Mouse (Mus musculus): ENCODE data around the gene Fmnl2. TPM values are rescaled to one million over a fixed set of nuclear protein-coding genes. Genes with fewer than 3 reads are reported as not detected.

Gene Fmnl2
- polyA plus RNA-seq, 1 experiment from 2014 or later, result 19.5 TPM

GRCm38 (mm10) chr2:53106056-53106455 is 248.4 kb downstream of the Fmnl2 start:
- ATAC-seq (ENCODE audit: low FRiP score) (no peak), DNase-seq (ENCODE audit: low spot score) (no peak)
- Histone ChIP-seq H3K27ac (ENCODE audit: low read depth, low read length) (no peak overlapping the region), H3K4me1 (replicated peaks; ENCODE audit: control insufficient read depth, insufficient read depth, low read length) (no peaks in the 10 kb centered on the region), H3K4me2 (replicated peaks; ENCODE audit: low read depth, low read length) (no peak overlapping the region), H3K9me3 (ENCODE audit: control insufficient read depth, low read length) (no peaks in the 10 kb centered on the region), H3K9ac (ENCODE audit: low read depth, low read length) (no peak overlapping the region), H3K36me3 (ENCODE audit: control insufficient read depth, insufficient read depth, low read length) (no peaks in the 10 kb centered on the region), H3K4me3 (ENCODE audit: low read depth, low read length) (no peak overlapping the region), H3K27me3 (ENCODE audit: control insufficient read depth, insufficient read depth, low read length) (no peaks in the 10 kb centered on the region)
- WGBS, result 94% methylated on average over 7 of the region's 7 CpGs

GRCm38 (mm10) chr2:53106472-53106871 is 248.8 kb downstream of the Fmnl2 start:
- H3K4me3 ChIP-seq (ENCODE audit: low read depth, low read length), result no peak overlapping the region
- WGBS, result 96% methylated on average over 8 of the region's 8 CpGs
- H3K9ac ChIP-seq (ENCODE audit: low read depth, low read length), result no peak overlapping the region
- no peaks in the 10 kb centered on the region for H3K36me3 ChIP-seq (ENCODE audit: control insufficient read depth, insufficient read depth, low read length)
- ATAC-seq (ENCODE audit: low FRiP score) (no peak), DNase-seq (ENCODE audit: low spot score) (no peak)
- no peak overlapping the region for H3K27ac ChIP-seq (ENCODE audit: low read depth, low read length)
- H3K4me1 ChIP-seq (replicated peaks; ENCODE audit: control insufficient read depth, insufficient read depth, low read length), result no peaks in the 10 kb centered on the region
- no peaks in the 10 kb centered on the region for H3K9me3 ChIP-seq (ENCODE audit: control insufficient read depth, low read length)
- no peaks in the 10 kb centered on the region for H3K27me3 ChIP-seq (ENCODE audit: control insufficient read depth, insufficient read depth, low read length)
- H3K4me2 ChIP-seq (replicated peaks; ENCODE audit: low read depth, low read length), result no peak overlapping the region

- Histone ChIP-seq H3K4me1 (replicated peaks; ENCODE audit: control insufficient read depth, insufficient read depth, low read length) (no peaks in the 10 kb centered on the region), H3K9me3 (ENCODE audit: control insufficient read depth, low read length) (no peaks in the 10 kb centered on the region), H3K27me3 (ENCODE audit: control insufficient read depth, insufficient read depth, low read length) (no peaks in the 10 kb centered on the region), H3K9ac (ENCODE audit: low read depth, low read length) (no peak overlapping the region), H3K4me3 (ENCODE audit: low read depth, low read length) (no peak overlapping the region), H3K27ac (ENCODE audit: low read depth, low read length) (no peak overlapping the region), H3K4me2 (replicated peaks; ENCODE audit: low read depth, low read length) (no peak overlapping the region), H3K36me3 (ENCODE audit: control insufficient read depth, insufficient read depth, low read length) (no peaks in the 10 kb centered on the region)
- DNase-seq (ENCODE audit: low spot score), result no peak
- ATAC-seq (ENCODE audit: low FRiP score), result no peak
- 76% methylated on average over 5 of the region's 5 CpGs for whole genome bisulfite sequencing
Measured at GRCm38 (mm10) chr2:53108547-53108946, 250.9 kb downstream of the Fmnl2 start.

- Histone ChIP-seq H3K4me2 (replicated peaks; ENCODE audit: low read depth, low read length) (no peak overlapping the region), H3K27ac (ENCODE audit: low read depth, low read length) (no peak overlapping the region), H3K9ac (ENCODE audit: low read depth, low read length) (no peak overlapping the region), H3K4me1 (replicated peaks; ENCODE audit: control insufficient read depth, insufficient read depth, low read length) (no peaks in the 10 kb centered on the region), H3K9me3 (ENCODE audit: control insufficient read depth, low read length) (no peaks in the 10 kb centered on the region), H3K27me3 (ENCODE audit: control insufficient read depth, insufficient read depth, low read length) (no peaks in the 10 kb centered on the region), H3K4me3 (ENCODE audit: low read depth, low read length) (no peak overlapping the region), H3K36me3 (ENCODE audit: control insufficient read depth, insufficient read depth, low read length) (peaks cover 4% of the 10 kb centered on the region)
- peak; percentile 63 for DNase-seq (ENCODE audit: low spot score)
- WGBS, result 75% methylated on average over 5 of the region's 5 CpGs
- peak; percentile 33; the same call in 1 of the 2 replicates for ATAC-seq (ENCODE audit: low FRiP score)
Measured at GRCm38 (mm10) chr2:53121797-53122196, 264.1 kb downstream of the Fmnl2 start.

- WGBS, result 82% methylated on average over 3 of the region's 3 CpGs
- H3K4me1 ChIP-seq (replicated peaks; ENCODE audit: control insufficient read depth, insufficient read depth, low read length), result no peaks in the 10 kb centered on the region
- H3K9ac ChIP-seq (ENCODE audit: low read depth, low read length), result no peak overlapping the region
- H3K27me3 ChIP-seq (ENCODE audit: control insufficient read depth, insufficient read depth, low read length), result no peaks in the 10 kb centered on the region
- H3K4me2 ChIP-seq (replicated peaks; ENCODE audit: low read depth, low read length), result no peak overlapping the region
- H3K9me3 ChIP-seq (ENCODE audit: control insufficient read depth, low read length), result no peaks in the 10 kb centered on the region
- DNase-seq (ENCODE audit: low spot score) (no peak), ATAC-seq (ENCODE audit: low FRiP score) (no peak)
- no peaks in the 10 kb centered on the region for H3K36me3 ChIP-seq (ENCODE audit: control insufficient read depth, insufficient read depth, low read length)
- no peak overlapping the region for H3K4me3 ChIP-seq (ENCODE audit: low read depth, low read length)
- H3K27ac ChIP-seq (ENCODE audit: low read depth, low read length), result no peak overlapping the region
Measured at GRCm38 (mm10) chr2:53125998-53126397, 268.3 kb downstream of the Fmnl2 start.

GRCm38 (mm10) chr2:53129070-53129469 is 271.4 kb downstream of the Fmnl2 start:
- H3K4me2 ChIP-seq (replicated peaks; ENCODE audit: low read depth, low read length), result no peak overlapping the region
- no peak overlapping the region for H3K27ac ChIP-seq (ENCODE audit: low read depth, low read length)
- no peaks in the 10 kb centered on the region for H3K9me3 ChIP-seq (ENCODE audit: control insufficient read depth, low read length)
- 88% methylated on average over 6 of the region's 6 CpGs for WGBS
- H3K27me3 ChIP-seq (ENCODE audit: control insufficient read depth, insufficient read depth, low read length), result no peaks in the 10 kb centered on the region
- H3K4me3 ChIP-seq (ENCODE audit: low read depth, low read length), result no peak overlapping the region
- H3K36me3 ChIP-seq (ENCODE audit: control insufficient read depth, insufficient read depth, low read length), result no peaks in the 10 kb centered on the region
- no peak for DNase-seq (ENCODE audit: low spot score)
- H3K9ac ChIP-seq (ENCODE audit: low read depth, low read length), result no peak overlapping the region
- no peaks in the 10 kb centered on the region for H3K4me1 ChIP-seq (replicated peaks; ENCODE audit: control insufficient read depth, insufficient read depth, low read length)
- no peak for ATAC-seq (ENCODE audit: low FRiP score)

- no peak for ATAC-seq (ENCODE audit: low FRiP score)
Measured at GRCm38 (mm10) chr2:53131567-53131966, 273.9 kb downstream of the Fmnl2 start.

GRCm38 (mm10) chr2:53146852-53147251 is 289.2 kb downstream of the Fmnl2 start:
- H3K9ac ChIP-seq (ENCODE audit: low read depth, low read length), result no peak overlapping the region
- no peaks in the 10 kb centered on the region for H3K4me1 ChIP-seq (replicated peaks; ENCODE audit: control insufficient read depth, insufficient read depth, low read length)
- no peaks in the 10 kb centered on the region for H3K27me3 ChIP-seq (ENCODE audit: control insufficient read depth, insufficient read depth, low read length)
- no peak for DNase-seq (ENCODE audit: low spot score)
- H3K9me3 ChIP-seq (ENCODE audit: control insufficient read depth, low read length), result no peaks in the 10 kb centered on the region
- H3K27ac ChIP-seq (ENCODE audit: low read depth, low read length), result no peak overlapping the region
- no peak overlapping the region for H3K4me3 ChIP-seq (ENCODE audit: low read depth, low read length)
- H3K36me3 ChIP-seq (ENCODE audit: control insufficient read depth, insufficient read depth, low read length), result 0 out of 2 replicates have a peak, but pooled peaks cover 3% of the 10 kb centered on the region
- ATAC-seq (ENCODE audit: low FRiP score), result no peak
- no peak overlapping the region for H3K4me2 ChIP-seq (replicated peaks; ENCODE audit: low read depth, low read length)

More at GRCm38 (mm10) chr2:53131567-53131966, 273.9 kb downstream of the Fmnl2 start:
- Histone ChIP-seq H3K4me2 (replicated peaks; ENCODE audit: low read depth, low read length) (no peak overlapping the region), H3K4me1 (replicated peaks; ENCODE audit: control insufficient read depth, insufficient read depth, low read length) (no peaks in the 10 kb centered on the region), H3K9ac (ENCODE audit: low read depth, low read length) (no peak overlapping the region), H3K36me3 (ENCODE audit: control insufficient read depth, insufficient read depth, low read length) (no peaks in the 10 kb centered on the region), H3K9me3 (ENCODE audit: control insufficient read depth, low read length) (no peaks in the 10 kb centered on the region), H3K4me3 (ENCODE audit: low read depth, low read length) (no peak overlapping the region), H3K27ac (ENCODE audit: low read depth, low read length) (no peak overlapping the region), H3K27me3 (ENCODE audit: control insufficient read depth, insufficient read depth, low read length) (no peaks in the 10 kb centered on the region)
- no peak for DNase-seq (ENCODE audit: low spot score)
- WGBS, result 97% methylated on average over 9 of the region's 9 CpGs

- H3K9me3 ChIP-seq (ENCODE audit: control insufficient read depth, low read length), result no peaks in the 10 kb centered on the region
- no peak overlapping the region for H3K27ac ChIP-seq (ENCODE audit: low read depth, low read length)
- ATAC-seq (ENCODE audit: low FRiP score), result no peak
- no peak overlapping the region for H3K4me2 ChIP-seq (replicated peaks; ENCODE audit: low read depth, low read length)
- H3K4me1 ChIP-seq (replicated peaks; ENCODE audit: control insufficient read depth, insufficient read depth, low read length), result no peaks in the 10 kb centered on the region
- H3K27me3 ChIP-seq (ENCODE audit: control insufficient read depth, insufficient read depth, low read length), result no peaks in the 10 kb centered on the region
- no peak overlapping the region for H3K4me3 ChIP-seq (ENCODE audit: low read depth, low read length)
- H3K9ac ChIP-seq (ENCODE audit: low read depth, low read length), result no peak overlapping the region
- H3K36me3 ChIP-seq (ENCODE audit: control insufficient read depth, insufficient read depth, low read length), result no peaks in the 10 kb centered on the region
- DNase-seq (ENCODE audit: low spot score), result no peak
Measured at GRCm38 (mm10) chr2:53173966-53174365, 316.3 kb downstream of the Fmnl2 start.

Data from hindbrain, embryonic 11.5 days (tissue).